Mouse (Mus musculus) embryo, embryonic 11 days (tissue): ENCODE measurements around the gene Elane.
A peak's percentile ranks its signal among the peaks of the same experiment; 100 is the strongest.

Experiments
- DNase-seq: peaks from one replicate; pipeline ENCODE4 v3.0.0-alpha.2; 2015

Elane gene

DNA sequence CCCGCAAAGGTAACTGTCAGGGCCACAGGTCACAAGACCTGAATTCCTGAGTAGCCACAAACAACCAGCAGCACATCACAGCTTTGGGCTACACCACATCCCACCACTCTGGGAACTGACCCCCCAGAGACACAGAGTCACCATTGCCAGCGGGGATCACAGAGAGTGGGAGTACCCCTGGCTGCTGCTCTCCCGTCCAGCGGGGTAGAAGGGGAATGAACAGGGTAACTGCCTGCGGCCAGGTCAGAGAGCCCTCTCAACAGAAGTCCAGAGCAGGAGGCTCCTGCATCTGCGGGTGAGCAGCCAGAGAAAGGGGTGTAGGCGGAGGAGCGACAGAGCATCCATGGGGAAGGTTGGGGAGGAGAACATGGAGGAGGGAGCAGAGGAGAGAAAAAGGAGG, 30.0 kb downstream of the Elane start:
- no peak for DNase-seq

DNA sequence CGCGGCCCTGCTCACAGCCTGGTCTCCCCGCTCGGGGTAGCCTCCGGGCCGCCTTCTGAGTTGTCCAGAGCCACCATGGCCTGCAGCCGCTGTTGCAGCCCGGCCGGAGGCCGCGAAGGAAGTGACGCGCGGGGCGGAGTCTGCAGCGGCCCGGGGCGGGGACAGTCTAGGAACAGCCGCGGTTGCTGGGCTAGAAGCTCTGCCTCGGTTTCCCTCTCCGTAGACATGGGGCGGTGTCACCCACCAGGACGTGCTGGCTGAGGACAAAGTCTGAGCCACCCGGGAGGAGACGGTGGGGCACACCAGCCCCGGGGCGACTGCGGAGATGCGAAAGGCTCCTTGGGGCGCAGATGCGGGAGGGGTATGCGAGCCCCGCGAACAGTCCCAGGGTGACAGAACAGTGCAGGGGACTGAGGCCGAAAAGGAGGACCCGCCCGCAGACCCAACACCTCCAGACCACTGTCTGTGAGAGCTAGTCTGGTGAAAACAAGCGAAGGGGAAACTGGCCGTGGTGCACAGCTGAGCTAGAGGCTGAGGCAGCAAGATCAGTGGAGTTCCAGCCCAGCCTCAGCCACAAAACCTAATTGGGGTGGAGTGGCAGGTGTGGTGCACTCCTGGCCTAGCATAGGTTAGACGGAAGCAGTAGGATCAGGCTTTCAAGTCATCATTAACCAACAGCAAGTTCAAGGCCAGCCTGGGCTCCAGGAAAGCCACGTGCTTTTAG, 30.9 kb downstream of the Elane start, which contains the start of gene Kiss1r:
Kiss1r (plus strand) TSS at position 164 of the 724 bp plus-strand sequence.
- DNase-seq, result peak; percentile 93

DNA sequence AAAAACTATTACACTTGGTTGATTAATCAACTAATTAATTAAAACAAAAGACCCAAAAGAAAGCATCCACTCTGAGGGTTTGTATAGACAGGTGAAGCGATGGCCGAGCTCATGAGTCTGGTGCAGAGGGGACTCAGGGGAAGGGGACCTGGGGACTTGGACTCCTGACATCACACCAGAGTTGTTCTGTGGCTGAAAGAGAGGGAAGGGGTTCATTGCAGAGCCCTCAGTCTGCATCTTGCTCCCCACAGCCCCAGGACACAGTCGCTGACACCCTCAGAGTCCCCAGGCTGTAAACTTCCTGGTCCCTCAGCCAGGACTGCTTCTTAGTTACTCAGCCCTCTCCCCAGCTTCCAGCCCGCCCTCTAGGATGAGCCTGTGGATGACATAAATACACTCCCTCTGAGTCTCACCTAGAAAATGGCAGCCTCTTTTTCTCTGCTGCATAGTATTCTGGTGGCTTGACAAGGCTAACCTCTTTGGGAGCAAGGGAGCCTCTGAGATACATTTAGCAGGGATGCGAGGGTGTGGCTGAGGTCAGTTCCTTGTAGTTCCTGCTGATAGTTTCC, 31.6 kb downstream of the Elane start:
- no peak for DNase-seq

DNA sequence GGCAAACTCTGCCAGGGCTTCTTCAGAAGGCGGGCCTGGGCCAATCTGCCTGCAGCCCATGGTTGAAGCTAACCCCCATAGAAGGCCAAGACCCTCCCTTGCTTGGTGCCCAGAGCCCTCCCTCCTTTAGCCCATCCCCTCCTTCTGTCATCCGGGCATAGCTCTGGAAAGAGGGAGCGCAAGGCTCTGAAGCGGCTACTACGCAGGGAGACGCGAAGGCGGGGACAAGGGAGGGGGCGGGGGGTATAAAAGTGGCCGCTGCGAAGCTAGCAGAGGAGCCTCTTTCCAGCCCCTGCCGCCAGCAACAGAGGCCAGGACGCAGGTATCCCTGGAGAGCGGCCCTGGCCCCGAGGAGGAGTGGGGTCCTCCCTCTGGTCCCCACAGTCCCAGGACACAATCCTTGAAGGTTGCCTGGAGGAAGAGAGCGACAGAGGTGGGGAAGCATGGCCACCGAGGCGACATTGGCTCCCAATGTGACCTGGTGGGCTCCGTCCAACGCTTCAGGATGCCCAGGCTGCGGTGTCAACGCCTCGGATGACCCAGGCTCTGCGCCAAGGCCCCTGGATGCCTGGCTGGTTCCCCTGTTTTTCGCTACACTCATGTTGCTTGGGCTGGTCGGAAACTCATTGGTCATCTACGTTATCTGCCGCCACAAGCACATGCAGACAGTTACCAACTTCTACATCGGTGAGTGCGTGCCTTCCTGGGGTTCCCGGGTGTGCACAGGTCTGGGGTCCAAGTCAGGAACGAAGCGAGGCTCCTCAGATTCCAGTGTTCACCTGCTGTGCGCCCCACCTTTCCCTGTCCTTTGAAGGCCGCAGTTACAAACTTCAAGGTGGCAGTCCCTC, 32.4 kb downstream of the Elane start:
- no peak for DNase-seq

DNA sequence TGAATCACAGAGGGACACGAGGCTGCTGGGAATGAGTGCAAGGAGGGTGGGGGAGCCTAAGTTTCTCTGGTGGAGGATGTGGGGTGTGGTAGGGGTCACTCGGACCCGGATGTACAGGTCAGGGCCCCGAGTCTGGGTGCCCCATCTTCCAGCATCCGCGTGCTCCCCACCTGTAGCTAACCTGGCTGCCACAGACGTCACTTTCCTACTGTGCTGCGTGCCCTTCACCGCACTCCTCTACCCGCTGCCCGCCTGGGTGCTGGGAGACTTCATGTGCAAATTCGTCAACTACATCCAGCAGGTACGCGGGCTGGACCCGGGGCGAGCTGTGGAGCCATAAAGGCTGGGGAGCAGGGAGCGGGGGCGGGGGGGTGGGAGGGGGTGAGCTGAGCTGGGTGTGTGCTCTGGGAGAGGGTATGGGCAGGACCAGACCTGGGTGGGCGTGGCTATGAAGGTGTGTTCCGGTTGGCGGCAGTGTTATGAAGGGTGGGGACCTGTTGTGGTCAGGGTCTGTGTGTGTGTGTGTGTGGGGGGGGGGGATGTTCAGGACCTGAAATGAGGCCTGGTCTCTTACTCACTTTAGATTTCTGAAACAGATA, 33.3 kb downstream of the Elane start:
- DNase-seq, result no peak

DNA sequence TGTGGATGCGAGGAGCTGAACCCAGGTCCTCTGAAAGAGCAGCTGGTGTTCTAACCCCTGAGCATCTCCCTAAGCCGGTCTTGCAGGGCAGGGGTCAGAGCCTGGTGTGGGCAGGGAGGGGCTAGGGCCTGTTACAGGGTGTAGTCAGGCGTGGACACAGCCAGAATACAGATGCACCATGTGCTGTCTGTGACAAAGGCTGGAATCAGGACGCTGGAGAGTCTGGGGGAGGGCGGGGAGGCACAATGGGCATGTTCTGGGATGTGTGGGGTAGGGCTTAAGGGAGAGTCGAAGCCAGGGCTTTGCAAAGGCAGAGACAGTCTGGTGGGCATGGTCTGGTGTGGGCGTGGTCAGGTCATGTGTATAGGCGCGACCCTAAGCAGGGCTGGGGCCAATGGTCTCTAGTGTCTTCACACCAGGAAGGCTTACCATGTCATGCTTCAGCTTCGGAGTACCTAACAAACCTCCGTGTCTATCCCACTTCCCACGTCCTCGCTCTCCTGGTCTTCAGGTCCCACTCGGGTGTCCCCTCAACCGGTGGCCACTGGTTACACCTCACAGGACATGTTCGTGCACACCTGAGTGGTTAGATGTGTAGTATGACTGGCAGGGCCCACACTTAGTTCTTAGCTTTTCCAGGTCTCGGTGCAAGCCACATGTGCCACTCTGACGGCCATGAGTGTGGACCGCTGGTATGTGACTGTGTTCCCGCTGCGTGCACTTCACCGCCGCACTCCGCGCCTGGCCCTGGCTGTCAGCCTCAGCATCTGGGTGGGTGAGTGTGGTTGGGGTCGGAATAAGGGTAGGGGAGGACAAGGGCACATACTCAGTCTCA, 34.2 kb downstream of the Elane start:
- DNase-seq, result no peak

DNA sequence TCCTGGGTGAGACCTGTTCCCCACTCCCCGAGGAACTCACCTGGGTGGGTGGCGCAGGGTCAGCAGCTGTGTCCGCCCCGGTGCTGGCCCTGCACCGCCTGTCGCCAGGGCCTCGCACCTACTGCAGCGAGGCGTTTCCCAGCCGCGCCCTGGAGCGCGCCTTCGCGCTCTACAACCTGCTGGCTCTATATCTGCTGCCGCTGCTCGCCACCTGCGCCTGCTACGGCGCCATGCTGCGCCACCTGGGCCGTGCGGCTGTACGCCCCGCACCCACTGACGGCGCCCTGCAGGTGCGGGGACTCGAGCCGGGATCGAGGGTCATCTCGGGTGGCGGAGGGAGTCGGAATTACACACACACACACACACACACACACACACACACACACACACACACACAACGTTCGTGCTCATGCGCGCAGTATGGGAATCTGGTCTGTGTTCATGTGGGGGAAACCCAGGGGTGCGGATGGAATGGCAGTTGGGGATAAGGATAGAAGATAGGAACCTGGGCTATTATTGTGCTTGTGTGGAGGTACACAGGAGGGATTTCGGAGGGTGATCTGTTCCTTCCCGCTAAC, 35.0 kb downstream of the Elane start, which contains the start of gene R3hdm4:
R3hdm4 (minus strand) TSS at position 251 of the 578 bp plus-strand sequence.
- DNase-seq, result no peak

DNA sequence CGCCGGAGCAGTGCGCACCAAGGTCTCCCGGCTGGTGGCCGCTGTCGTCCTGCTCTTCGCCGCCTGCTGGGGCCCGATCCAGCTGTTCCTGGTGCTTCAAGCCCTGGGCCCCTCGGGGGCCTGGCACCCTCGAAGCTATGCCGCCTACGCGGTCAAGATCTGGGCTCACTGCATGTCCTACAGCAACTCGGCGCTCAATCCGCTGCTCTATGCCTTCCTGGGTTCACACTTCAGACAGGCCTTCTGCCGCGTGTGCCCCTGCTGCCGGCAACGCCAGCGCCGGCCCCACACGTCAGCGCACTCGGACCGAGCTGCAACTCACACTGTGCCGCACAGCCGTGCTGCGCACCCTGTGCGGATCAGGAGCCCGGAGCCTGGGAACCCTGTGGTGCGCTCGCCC, 35.5 kb downstream of the Elane start:
- DNase-seq, result no peak

DNA sequence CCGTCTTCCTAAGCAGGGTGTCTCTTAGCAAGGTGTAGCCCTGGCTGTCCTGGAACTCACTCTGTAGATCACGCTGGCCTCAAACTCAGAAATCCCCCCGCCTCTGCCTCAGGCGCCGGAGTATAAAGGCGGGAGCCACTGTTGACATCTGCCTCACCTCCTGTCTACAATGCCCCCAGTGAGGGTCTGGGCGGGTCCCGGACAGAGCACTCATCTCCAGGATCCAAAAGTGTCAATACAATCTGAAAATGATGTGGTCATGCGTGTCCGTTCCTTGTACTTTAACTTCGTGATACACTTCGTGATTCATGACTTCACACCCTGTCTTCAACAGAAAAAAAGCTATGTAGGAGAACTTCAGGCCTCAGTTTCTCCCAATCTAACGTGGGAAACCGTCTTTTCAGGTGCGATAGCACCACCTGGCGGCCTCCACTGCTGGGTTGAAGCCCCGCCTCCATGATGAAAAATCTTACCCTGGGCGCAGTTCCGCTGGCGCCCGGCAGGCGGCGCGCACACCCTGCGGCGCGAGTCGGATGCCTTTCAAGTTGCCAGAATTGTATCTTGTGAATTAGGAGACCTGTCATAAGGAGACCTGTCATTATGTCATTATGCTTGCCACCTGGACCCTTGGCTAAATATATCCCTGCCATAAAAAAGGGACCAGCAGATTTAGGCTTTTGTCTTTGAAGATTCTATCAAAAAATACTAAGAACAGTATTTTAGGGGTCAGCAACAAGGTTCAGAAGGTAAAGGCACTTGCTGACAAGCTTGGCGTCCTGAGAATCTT, 39.1 kb downstream of the Elane start:
- DNase-seq, result peak; percentile 91

DNA sequence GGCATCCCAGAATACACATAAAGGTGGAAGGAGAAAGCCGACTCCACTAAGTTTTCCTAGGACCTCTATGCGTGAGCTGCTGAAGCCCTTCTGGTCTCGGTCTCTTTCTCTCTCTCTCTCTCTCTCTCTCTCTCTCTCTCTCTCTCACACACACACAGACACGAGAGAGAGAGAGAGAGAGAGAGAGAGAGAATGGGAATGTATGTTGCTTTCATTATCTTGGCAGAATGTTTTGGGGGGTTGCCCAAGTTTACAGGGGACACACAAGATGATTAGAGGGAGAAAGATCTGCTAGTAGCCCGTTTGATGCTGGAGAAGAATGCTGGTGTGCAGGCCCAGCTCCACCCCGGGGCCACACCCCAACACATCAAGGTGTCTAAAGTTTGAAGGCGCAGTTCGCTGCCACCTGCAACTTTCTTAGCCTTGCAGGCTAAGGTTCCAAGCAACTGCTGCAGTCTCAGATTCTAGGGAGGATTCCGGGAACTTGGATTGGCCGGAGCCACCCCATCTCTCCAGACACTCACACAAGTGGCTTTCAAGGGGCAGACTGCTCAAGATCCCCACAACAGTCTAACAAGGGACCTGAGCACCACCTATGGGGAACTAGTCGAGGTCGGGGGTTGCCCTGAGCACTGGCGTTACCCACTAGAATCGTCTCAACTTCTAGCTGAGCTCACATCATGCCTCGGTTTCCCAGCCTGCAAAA, 39.9 kb downstream of the Elane start:
- DNase-seq, result no peak

- DNase-seq, result peak; percentile 97
Observed at GRCm38 (mm10) chr10:79926491-79927323, 40.7 kb downstream of the Elane start, which contains the start of gene Arid3a. TSS of gene Arid3a (plus strand) at chr10:79927043.

DNA sequence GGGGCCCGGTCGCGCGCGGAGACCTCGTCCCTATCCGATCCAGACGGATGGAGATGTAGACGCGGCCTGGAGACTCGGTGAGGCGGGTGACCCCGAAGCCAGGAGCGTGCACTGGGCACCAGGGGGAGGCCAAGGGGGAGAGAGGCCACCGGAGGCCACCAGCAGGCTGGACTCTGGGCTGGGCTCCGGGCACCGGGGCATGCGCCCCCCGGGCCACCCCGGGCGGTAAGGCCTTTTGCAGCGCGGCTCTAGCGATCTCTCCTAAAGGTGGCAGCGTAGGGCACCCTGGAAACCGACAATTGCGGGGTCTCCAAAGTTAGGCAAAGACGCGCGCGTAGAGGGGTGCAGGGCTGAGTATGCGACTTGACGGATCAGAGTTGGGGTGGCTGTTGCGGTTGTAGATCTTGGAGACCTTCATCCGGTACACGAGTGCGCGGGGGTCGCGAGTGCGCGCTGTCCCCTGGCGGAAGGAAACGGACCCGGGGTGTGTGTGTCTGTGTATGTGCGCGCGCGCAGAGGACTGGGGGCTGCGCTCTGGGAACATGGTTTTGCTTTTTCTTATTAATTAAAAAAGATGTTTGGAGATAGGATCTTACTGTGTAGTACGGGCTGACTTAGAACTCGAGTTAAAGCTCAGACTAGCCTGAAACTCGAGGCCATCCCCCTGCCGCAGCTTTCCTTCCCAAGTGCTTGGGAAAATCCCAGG, 41.4 kb downstream of the Elane start:
- DNase-seq, result peak; percentile 80

GRCm38 (mm10) chr10:79928030-79928694, 42.1 kb downstream of the Elane start:
- peak; percentile 75 for DNase-seq

DNA sequence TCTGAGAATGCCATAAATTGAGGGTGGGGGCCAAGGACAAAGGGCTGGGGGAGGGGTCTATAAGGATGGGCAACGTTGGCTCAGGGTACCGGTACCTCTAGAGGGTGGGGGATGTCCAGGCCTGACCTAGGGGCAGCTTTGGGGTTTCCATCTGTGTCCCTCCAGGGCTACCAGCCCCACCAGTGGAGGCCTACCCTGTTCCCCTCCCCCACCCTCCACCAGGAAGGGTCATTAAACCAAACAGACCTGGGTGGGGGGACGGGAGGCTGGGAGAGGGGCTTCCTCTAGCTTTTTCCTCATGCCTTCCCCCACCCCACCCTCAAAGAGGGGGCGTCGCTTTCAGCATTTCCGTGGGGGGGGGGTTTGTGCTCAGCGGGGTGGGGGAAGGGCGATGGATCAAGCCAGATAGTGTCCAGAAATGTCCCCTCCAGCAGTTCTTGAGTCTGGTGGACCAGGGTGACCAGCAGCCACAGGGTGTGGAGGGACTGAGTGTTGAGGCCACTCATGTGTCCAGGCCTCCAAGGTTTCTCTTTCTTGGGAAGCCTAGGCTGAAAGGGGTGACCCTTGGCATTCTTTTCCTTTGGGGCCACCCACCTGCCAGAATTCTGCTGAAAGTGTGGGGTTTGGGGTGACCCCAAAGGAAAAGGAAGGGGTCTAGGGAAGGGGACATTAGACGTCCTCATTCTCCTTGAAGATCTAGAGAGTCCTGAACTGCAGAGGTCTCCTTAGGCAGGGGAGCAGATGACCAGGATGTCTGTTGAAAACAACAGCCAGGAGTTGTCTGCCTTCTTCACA, 43.1 kb downstream of the Elane start:
- DNase-seq, result no peak

DNA sequence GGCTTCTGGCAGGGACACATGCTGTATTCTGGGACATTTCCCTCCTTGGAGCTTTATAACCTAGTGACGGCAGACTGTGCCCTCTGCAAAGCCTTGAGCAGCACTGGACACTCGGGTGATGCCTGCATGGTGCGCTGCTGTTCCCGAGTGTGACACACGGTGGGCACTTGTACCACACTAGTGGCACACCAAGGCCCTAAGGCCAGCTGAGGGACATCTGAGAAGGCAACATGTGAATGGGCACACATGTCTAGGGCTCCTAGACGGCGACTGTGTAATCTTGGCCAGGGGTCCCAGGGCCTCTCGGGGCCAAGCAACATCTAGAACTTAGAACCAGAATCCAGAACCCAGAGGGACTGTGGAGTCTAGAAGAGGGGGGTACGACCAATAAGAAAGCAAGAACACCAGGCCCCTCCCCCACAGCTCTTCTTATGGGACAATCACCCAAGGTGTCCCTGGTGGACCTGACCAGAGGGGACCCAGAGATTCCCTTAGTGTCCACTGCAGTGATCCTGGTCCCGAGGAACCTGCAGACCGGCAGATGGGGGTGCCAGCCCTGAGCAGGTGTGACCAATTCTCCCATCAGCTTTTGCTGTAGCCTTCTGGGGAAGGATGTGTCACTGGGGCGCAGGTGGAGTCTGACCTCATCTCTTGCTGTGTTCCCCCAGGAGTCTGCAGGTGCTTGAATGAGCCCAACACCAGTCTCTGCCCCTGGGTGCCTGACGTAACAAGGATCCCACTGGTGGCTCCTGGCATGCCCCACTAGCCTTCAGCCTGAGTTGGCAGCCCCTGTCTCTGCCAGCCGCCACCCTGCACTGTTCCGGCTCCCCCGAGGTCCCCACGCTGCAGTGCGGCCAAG, 44.1 kb downstream of the Elane start:
- no peak for DNase-seq

DNA sequence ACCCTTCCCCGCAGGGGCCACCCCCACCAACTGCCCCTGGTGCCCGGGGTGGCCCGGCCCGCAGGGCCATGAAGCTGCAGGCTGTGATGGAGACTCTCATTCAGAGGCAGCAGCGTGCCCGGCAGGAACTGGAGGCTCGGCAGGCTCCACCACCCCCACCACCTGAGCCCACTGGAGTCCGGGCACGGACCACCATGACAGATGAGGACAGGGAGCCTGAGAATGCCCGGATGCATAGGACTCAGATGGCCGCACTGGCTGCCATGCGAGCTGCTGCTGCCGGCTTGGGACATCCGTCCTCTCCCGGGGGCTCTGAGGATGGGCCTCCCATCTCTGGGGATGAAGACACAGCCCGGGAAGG, 44.8 kb downstream of the Elane start:
- no peak for DNase-seq
